ENCODE assay signal across 11 mouse cellular contexts in the genomic region with DNA sequence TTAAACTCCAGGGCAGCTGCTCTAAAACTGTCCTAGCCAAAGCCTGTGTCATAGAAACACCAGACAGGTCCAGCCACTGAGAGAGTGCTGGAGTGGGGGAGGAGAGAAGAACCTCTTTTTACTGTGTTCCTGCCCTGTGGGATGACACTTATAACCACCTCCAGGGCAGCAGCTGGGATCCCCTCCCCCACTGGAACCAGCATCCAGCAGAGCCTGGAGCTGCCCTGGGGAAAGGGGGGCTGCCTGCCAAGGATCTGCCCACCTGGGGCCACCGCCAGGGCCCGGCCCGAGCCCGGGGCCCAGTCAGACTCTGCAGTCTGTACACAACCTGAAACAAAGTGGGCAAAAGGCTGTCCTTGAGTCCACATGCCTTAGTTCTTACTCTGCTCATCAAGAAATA. TPM values are rescaled to one million over a fixed set of nuclear protein-coding genes. Genes with fewer than 3 reads are reported as not detected.
DNase-seq lines count a peak whose midpoint lies in the region; TF ChIP-seq lines count a peak whose summit lies in the region.
"Had no signal": no experiment of that assay in that cellular context is flagged by ENCODE, and none has a peak within 500 bp of the region (broad histone marks: within the 10 kb centered on the region; RNA-seq: fewer than 3 reads in every experiment).

No protein-coding gene starts in this region.

- H3K9me3 ChIP-seq in ES-E14 (ENCODE audit: control insufficient read depth, insufficient read depth, low read depth, low read length): no peaks in the 10 kb centered on the region
- H3K9me3 ChIP-seq in hindbrain, embryonic 10.5 days: no peaks in the 10 kb centered on the region
- H3K9me3 ChIP-seq: embryonic facial prominence, embryonic 12.5 days had no signal

- H3K4me1 ChIP-seq in ES-E14 (ENCODE audit: control insufficient read depth in 2 of 2, insufficient read depth in 2 of 2, low read length in 2 of 2, poor library complexity in 1 of 2): peaks cover 15 to 21% of the 10 kb centered on the region in 2 experiments
- H3K4me1 ChIP-seq in brown adipose tissue, adult 24 weeks (ENCODE audit: control insufficient read depth, insufficient read depth, insufficient read length, low read length): peaks cover 24% of the 10 kb centered on the region
- H3K4me1 ChIP-seq in hindbrain, embryonic 10.5 days (replicated peaks): peaks cover 26% of the 10 kb centered on the region

- H3K27me3 ChIP-seq in hindbrain, embryonic 10.5 days (ENCODE audit: insufficient read depth, poor library complexity, severe bottlenecking): no peaks in the 10 kb centered on the region
- H3K27me3 ChIP-seq: embryonic facial prominence, embryonic 12.5 days had no signal

- DNase-seq in left cerebral cortex, postnatal 4 days: peak; percentile 41
- no peak for DNase-seq in left cerebral cortex, adult 11 months (ENCODE audit: low spot score)
- DNase-seq in ES-E14 (ENCODE audit: low read depth, low spot score): no peak
- DNase-seq in heart, postnatal 14 days: peak; percentile 35 to 56
- DNase-seq in hindbrain, embryonic 10.5 days (ENCODE audit: low spot score): no peak
- no peak for DNase-seq in frontal cortex, postnatal 14 days (ENCODE audit: low spot score in 2 of 2)
- DNase-seq in urinary bladder, postnatal 10 days (ENCODE audit: low spot score): no peak

- WGBS in hindbrain, embryonic 10.5 days: 46% methylated on average over 4 of the region's 4 CpGs

- H3K36me3 ChIP-seq in ES-E14 (ENCODE audit: control insufficient read depth, insufficient read depth, low read length, poor library complexity, severe bottlenecking): no peaks in the 10 kb centered on the region
- no peaks in the 10 kb centered on the region for H3K36me3 ChIP-seq in hindbrain, embryonic 10.5 days
- H3K36me3 ChIP-seq: embryonic facial prominence, embryonic 12.5 days had no signal

- H3K27ac ChIP-seq in ES-E14 (ENCODE audit: insufficient read depth, low read depth, low read length, poor library complexity, severe bottlenecking): peak overlapping the region; percentile 92
- H3K27ac ChIP-seq in brown adipose tissue, adult 24 weeks (replicated peaks; ENCODE audit: low read depth, low read length): 0 out of 2 replicates have a peak overlapping the region, but pooled peaks have one; percentile 10
- no peak overlapping the region for H3K27ac ChIP-seq in hindbrain, embryonic 10.5 days
- H3K27ac ChIP-seq: embryonic facial prominence, embryonic 12.5 days; hindbrain, embryonic 14.5 days; liver, embryonic 14.5 days had no signal

- H3K9ac ChIP-seq in ES-E14 (ENCODE audit: insufficient read depth, low read depth, low read length, poor library complexity, severe bottlenecking): peak overlapping the region; percentile 15; the same call in 1 of the 2 replicates
- H3K9ac ChIP-seq: embryonic facial prominence, embryonic 12.5 days; hindbrain, embryonic 14.5 days; liver, embryonic 14.5 days had no signal

- H3K4me3 ChIP-seq in ES-E14 (ENCODE audit: insufficient read depth in 1 of 2, low read depth in 1 of 2, low read length in 2 of 2, poor library complexity in 1 of 2, severe bottlenecking in 1 of 2): peak overlapping the region; percentile 7 to 23; a peak in 1 of 4 replicates
- H3K4me3 ChIP-seq in brown adipose tissue, adult 24 weeks (ENCODE audit: insufficient read depth, low read depth, low read length): no peak overlapping the region
- H3K4me3 ChIP-seq in hindbrain, embryonic 10.5 days: no peak overlapping the region
- H3K4me3 ChIP-seq: embryonic facial prominence, embryonic 12.5 days had no signal

- intact Hi-C loops in left cerebral cortex, postnatal 4 days (cut with DNase I): no loop called here
- intact Hi-C loops in heart, postnatal 14 days (cut with DNase I): loop anchor here (2.0 to 5.0 kb wide), 2 partner anchors 26 to 90 kb away; no protein-coding TSS in a partner anchor

- in situ Hi-C loops in ES-E14 (cut with MboI; ENCODE audit: low sequenced_read_pairs in 2 of 2, unreplicated experiment in 2 of 2): no loop called here

TF ChIP-seq in ES-E14, 5 proteins besides CTCF, POLR2A, EP300 and RAD21:
- TF ChIP-seq CHD2 (IDR thresholded peaks at IDR 0.05; ENCODE audit: low read depth, low read length) (no peak), ZNF384 (IDR thresholded peaks at IDR 0.05; ENCODE audit: low read depth, low read length) (no peak), HCFC1 (IDR thresholded peaks at IDR 0.05; ENCODE audit: borderline replicate concordance, insufficient read depth, low read length) (no peak), MAFK (IDR thresholded peaks at IDR 0.05; ENCODE audit: insufficient read depth, low read depth, low read length) (no peak), ZC3H11A (IDR thresholded peaks at IDR 0.05; ENCODE audit: borderline replicate concordance, low read depth, low read length) (no peak)

RNA-seq across cellular contexts. Expression of a gene that starts 11.1 kb away (rescaled TPM):
- total RNA-seq in left cerebral cortex, postnatal 4 days (2021): not detected
- total RNA-seq in ES-E14 (2012; rRNA removed): 0.21 and 0.22 TPM in 2 replicates
- polyA plus RNA-seq in brown adipose tissue, adult 24 weeks (2012; ENCODE audit: insufficient read depth, insufficient read length, missing spikeins): not detected in 2 replicates
- total RNA-seq in heart, postnatal 14 days (2021): under 1 TPM; 0.14 to 0.17 TPM
- not detected in 2 replicates for polyA plus RNA-seq in hindbrain, embryonic 10.5 days (2016; fragmentation: Nextera tagmentation; extraction: Ambion mirVana)
- polyA plus RNA-seq: embryonic facial prominence, embryonic 12.5 days; hindbrain, embryonic 14.5 days; liver, embryonic 14.5 days had no signal

RNA-seq across cellular contexts. Expression of a gene that starts 28.3 kb away (rescaled TPM):
- total RNA-seq in left cerebral cortex, postnatal 4 days (2021): 100 to 1,000 TPM in 1 of 2 experiments, 10 to 100 TPM in 1; 89.2 to 101 TPM
- total RNA-seq in ES-E14 (2012; rRNA removed): 50.6 and 56.7 TPM in 2 replicates
- 14.7 and 15.4 TPM in 2 replicates for polyA plus RNA-seq in brown adipose tissue, adult 24 weeks (2012; ENCODE audit: insufficient read depth, insufficient read length, missing spikeins)
- total RNA-seq in heart, postnatal 14 days (2021): 10 to 100 TPM; 47.8 to 49.4 TPM
- polyA plus RNA-seq in hindbrain, embryonic 10.5 days (2016; fragmentation: Nextera tagmentation; extraction: Ambion mirVana): 12.2 and 12.5 TPM in 2 replicates

Comparison
In these comparisons a context has a peak if more than half of its experiments do, and no peak if none do; other contexts are left out.
1. DNase-seq: peak in left cerebral cortex, postnatal 4 days (single experiment) and heart, postnatal 14 days (2 of 2); none in left cerebral cortex, adult 11 months (single experiment), ES-E14 (single experiment), hindbrain, embryonic 10.5 days (single experiment), frontal cortex, postnatal 14 days (0 of 2) and urinary bladder, postnatal 10 days (single experiment).
2. H3K4me3 ChIP-seq: peak in ES-E14 (2 of 2); none in brown adipose tissue, adult 24 weeks (single experiment) and hindbrain, embryonic 10.5 days (single experiment).